11 mouse cellular contexts compared by ENCODE assay signal in the genomic region with DNA sequence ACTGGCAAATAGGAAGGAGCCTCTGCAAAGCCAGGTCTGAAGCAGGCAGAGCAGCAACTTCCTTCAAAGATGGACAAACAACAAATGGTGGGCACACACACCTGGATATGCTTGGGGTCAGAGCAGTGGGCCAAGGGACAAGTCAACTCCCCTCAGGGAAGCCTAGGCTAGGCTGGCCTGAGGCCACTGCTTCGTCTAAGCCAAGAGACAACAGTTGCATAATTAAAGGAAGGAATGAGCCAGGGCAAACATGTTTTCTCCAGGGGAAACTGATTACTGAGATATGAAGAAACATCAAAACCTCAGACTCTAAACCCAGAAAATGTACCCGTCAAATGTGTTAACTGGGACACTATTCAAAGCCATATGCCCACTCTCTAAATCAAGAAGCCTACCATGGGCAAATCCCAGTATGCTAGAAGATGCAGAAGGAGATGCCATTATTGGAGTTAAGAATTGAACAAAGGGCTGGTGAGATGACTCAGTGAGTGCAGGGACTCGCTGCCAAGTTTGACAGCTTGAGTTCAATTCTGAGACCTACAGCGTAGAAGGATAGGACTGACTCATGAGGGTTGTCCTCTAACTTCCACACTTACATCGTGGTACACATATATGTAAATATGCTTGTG.
DNase-seq lines count a peak whose midpoint lies in the region; ATAC-seq lines count a peak whose summit lies in the region.
"Had no signal": no experiment of that assay in that cellular context is flagged by ENCODE, and none has a peak within 500 bp of the region (broad histone marks: within the 10 kb centered on the region; RNA-seq: fewer than 3 reads in every experiment).

No protein-coding gene starts in this region.

- no peaks in the 10 kb centered on the region for H3K36me3 ChIP-seq in kidney, embryonic 14.5 days (ENCODE audit: control insufficient read depth, insufficient read depth, low read length)
- H3K36me3 ChIP-seq: limb, embryonic 15.5 days; neural tube, embryonic 12.5 days had no signal

- no peak overlapping the region for H3K27ac ChIP-seq in kidney, embryonic 14.5 days (ENCODE audit: low read depth, low read length)
- H3K27ac ChIP-seq: limb, embryonic 15.5 days; neural tube, embryonic 12.5 days had no signal

- DNase-seq in gastrocnemius, adult 18-20 months (ENCODE audit: low spot score) = peak; percentile 64
- no peak for DNase-seq in gastrocnemius, postnatal 10 days
- peak; percentile 41 to 46 for DNase-seq in adrenal gland, postnatal 36 days
- peak; percentile 50 to 58 for DNase-seq in heart, postnatal 14 days
- peak; percentile 42 for DNase-seq in lung, postnatal 25 days (ENCODE audit: low spot score)
- no peak for DNase-seq in B cell, adult 2 months
- no peak for DNase-seq in embryo, embryonic 11 days

- H3K9me3 ChIP-seq in kidney, embryonic 14.5 days (ENCODE audit: control insufficient read depth, low read length) = no peaks in the 10 kb centered on the region
- H3K9me3 ChIP-seq: limb, embryonic 15.5 days; neural tube, embryonic 12.5 days had no signal

- 87% methylated on average over 5 of the region's 5 CpGs for WGBS in kidney, embryonic 14.5 days

- H3K4me1 ChIP-seq in kidney, embryonic 14.5 days (ENCODE audit: control insufficient read depth, insufficient read depth, low read length) = 0 out of 2 replicates have a peak, but pooled peaks cover 8% of the 10 kb centered on the region

- no peak overlapping the region for H3K9ac ChIP-seq in kidney, embryonic 14.5 days (ENCODE audit: low read depth, low read length)
- H3K9ac ChIP-seq: limb, embryonic 15.5 days; neural tube, embryonic 12.5 days had no signal

- intact Hi-C loops in heart, postnatal 14 days (cut with DNase I) = no loop called here

- H3K4me3 ChIP-seq in kidney, embryonic 14.5 days (ENCODE audit: low read length) = no peak overlapping the region
- H3K4me3 ChIP-seq: limb, embryonic 15.5 days; neural tube, embryonic 12.5 days had no signal

- ATAC-seq in kidney, embryonic 14.5 days (ENCODE audit: low FRiP score, low TSS enrichment) = no peak

- H3K27me3 ChIP-seq in kidney, embryonic 14.5 days (ENCODE audit: control insufficient read depth, insufficient read depth, low read length) = no peaks in the 10 kb centered on the region
- H3K27me3 ChIP-seq: CH12.LX; limb, embryonic 15.5 days; neural tube, embryonic 12.5 days had no signal

- H3K4me2 ChIP-seq in kidney, embryonic 14.5 days (replicated peaks; ENCODE audit: low read depth, low read length) = no peak overlapping the region
- H3K4me2 ChIP-seq: limb, embryonic 15.5 days; neural tube, embryonic 12.5 days had no signal

Comparison
In these comparisons a context has a peak if more than half of its experiments do, and no peak if none do; other contexts are left out.
1. DNase-seq: peak in gastrocnemius, adult 18-20 months (single experiment), adrenal gland, postnatal 36 days (2 of 2), heart, postnatal 14 days (2 of 2) and lung, postnatal 25 days (single experiment); none in gastrocnemius, postnatal 10 days (single experiment), B cell, adult 2 months (0 of 2) and embryo, embryonic 11 days (single experiment).